Mouse (Mus musculus): ENCODE measurements around the gene Ces2g. TPM values are rescaled to one million over a fixed set of nuclear protein-coding genes. Genes with fewer than 3 reads are reported as not detected.

The Ces2g gene
- polyA plus RNA-seq, 1 experiment: 12.0 TPM

DNA sequence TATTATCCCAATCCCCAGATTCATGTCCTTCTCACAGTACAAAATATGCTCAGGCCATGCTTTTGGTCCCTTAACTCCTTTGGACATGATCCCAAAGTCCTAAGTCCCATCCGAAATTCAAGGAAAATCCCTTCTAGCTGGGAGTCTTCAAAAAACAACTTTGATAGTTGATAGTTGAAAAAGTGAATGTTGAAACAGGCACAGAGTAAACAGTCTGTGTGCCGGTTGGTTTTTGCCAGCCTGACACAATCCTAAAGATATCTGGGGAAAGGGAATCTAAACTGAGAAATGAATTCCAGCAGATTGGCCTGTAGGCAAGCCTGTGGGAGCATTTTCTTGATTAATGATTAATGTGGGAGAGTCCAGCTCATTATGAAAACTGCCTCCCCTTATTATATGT, 48.5 kb downstream of the Ces2g start:
- Histone ChIP-seq H3K4me1 (ENCODE audit: control insufficient read depth, insufficient read depth, insufficient read length) (no peaks in the 10 kb centered on the region), H3K36me3 (ENCODE audit: control insufficient read depth, insufficient read depth, low read length) (no peaks in the 10 kb centered on the region), H3K4me3 (ENCODE audit: extremely low read depth, insufficient read depth, insufficient read length) (no peak overlapping the region), H3K27ac (ENCODE audit: insufficient read depth, low read length) (no peak overlapping the region), H3K27me3 (ENCODE audit: control insufficient read depth, insufficient read depth, low read length) (no peaks in the 10 kb centered on the region)
- DNase-seq (ENCODE audit: low read depth in 1 of 2, low spot score in 2 of 2): no peak
- TF ChIP-seq CTCF (IDR thresholded peaks at IDR 0.05; ENCODE audit: extremely low read depth, insufficient read depth, insufficient read length, insufficient replicate concordance) (no peak), POLR2A (IDR thresholded peaks at IDR 0.05; ENCODE audit: low read depth, low read length) (no peak)
- WGBS: 81% methylated on average over 2 of the region's 2 CpGs

DNA sequence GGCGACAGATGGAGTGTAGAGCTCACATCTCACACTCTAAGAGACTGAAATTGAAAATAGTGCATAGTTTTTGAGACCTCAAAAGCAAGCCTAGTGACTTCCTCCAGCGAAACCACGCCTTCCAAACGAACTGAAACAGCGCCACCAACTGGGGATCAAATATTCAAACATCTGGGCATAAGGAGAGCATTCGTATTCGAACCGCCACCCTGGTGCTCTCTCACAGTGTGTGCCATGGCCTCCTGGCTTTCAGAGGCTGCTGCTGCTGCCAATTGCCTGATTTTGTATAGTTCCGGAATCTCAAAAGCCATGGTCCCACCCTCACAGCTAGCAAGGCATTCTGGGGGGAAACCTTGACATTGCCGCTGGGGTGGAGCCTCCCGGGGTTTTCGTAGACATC, 49.6 kb downstream of the Ces2g start:
- WGBS: 81% methylated on average over 12 of the region's 12 CpGs
- no peak for DNase-seq (ENCODE audit: low read depth in 1 of 2, low spot score in 2 of 2)
- H3K27me3 ChIP-seq (ENCODE audit: control insufficient read depth, insufficient read depth, low read length): no peaks in the 10 kb centered on the region
- TF ChIP-seq CTCF (IDR thresholded peaks at IDR 0.05; ENCODE audit: extremely low read depth, insufficient read depth, insufficient read length, insufficient replicate concordance) (no peak), POLR2A (IDR thresholded peaks at IDR 0.05; ENCODE audit: low read depth, low read length) (no peak)
- H3K27ac ChIP-seq (ENCODE audit: insufficient read depth, low read length): no peak overlapping the region
- H3K4me3 ChIP-seq (ENCODE audit: extremely low read depth, insufficient read depth, insufficient read length): no peak overlapping the region
- no peaks in the 10 kb centered on the region for H3K4me1 ChIP-seq (ENCODE audit: control insufficient read depth, insufficient read depth, insufficient read length)
- H3K36me3 ChIP-seq (ENCODE audit: control insufficient read depth, insufficient read depth, low read length): no peaks in the 10 kb centered on the region

- Histone ChIP-seq H3K27ac (ENCODE audit: insufficient read depth, low read length) (no peak overlapping the region), H3K4me1 (ENCODE audit: control insufficient read depth, insufficient read depth, insufficient read length) (no peaks in the 10 kb centered on the region), H3K4me3 (ENCODE audit: extremely low read depth, insufficient read depth, insufficient read length) (no peak overlapping the region), H3K36me3 (ENCODE audit: control insufficient read depth, insufficient read depth, low read length) (no peaks in the 10 kb centered on the region), H3K27me3 (ENCODE audit: control insufficient read depth, insufficient read depth, low read length) (no peaks in the 10 kb centered on the region)
- TF ChIP-seq CTCF (IDR thresholded peaks at IDR 0.05; ENCODE audit: extremely low read depth, insufficient read depth, insufficient read length, insufficient replicate concordance) (no peak), POLR2A (IDR thresholded peaks at IDR 0.05; ENCODE audit: low read depth, low read length) (no peak)
- DNase-seq (ENCODE audit: low read depth in 1 of 2, low spot score in 2 of 2): no peak
- 90% methylated on average over 5 of the region's 5 CpGs for WGBS
Measured at GRCm38 (mm10) chr8:105014391-105014790, 52.9 kb downstream of the Ces2g start.

Other genes with a start within 250 kb of the Ces2g start
- gene Ces2a, start 227.7 kb upstream of the Ces2g start, polyA plus RNA-seq (2012; rRNA removed): not detected in 2 replicates
- gene Ces2b, start 130.1 kb upstream of the Ces2g start, polyA plus RNA-seq (2012; rRNA removed): not detected in 2 replicates
- 0.33 and 0.84 TPM in 2 replicates for gene Ces2c, start 114.7 kb upstream of the Ces2g start, polyA plus RNA-seq (2012; rRNA removed)
- gene Ces2e, start 35.5 kb upstream of the Ces2g start, polyA plus RNA-seq (2012; rRNA removed): 0.18 and 0.36 TPM in 2 replicates
- not detected in 2 replicates for gene Ces2f, start 14.4 kb upstream of the Ces2g start, polyA plus RNA-seq (2012; rRNA removed)
- gene Ces2h, start 39.1 kb downstream of the Ces2g start, polyA plus RNA-seq (2012; rRNA removed): not detected in 2 replicates
- gene Ces3a, start 86.9 kb downstream of the Ces2g start, polyA plus RNA-seq (2012; rRNA removed): not detected in 2 replicates
- not detected in 2 replicates for gene Ces3b, start 122.0 kb downstream of the Ces2g start, polyA plus RNA-seq (2012; rRNA removed)
- gene Ces4a, start 170.1 kb downstream of the Ces2g start, polyA plus RNA-seq (2012; rRNA removed): not detected in 2 replicates
- gene Cbfb, start 209.0 kb downstream of the Ces2g start, polyA plus RNA-seq (2012; rRNA removed): 11.9 and 14.9 TPM in 2 replicates

Data from spleen, adult 2 months (tissue).